Mouse (Mus musculus) liver, postnatal 0 days (tissue): ENCODE data around the gene Gmds. TPM values are rescaled to one million over a fixed set of nuclear protein-coding genes. Genes with fewer than 3 reads are reported as not detected.

ENCODE experiments used
- ATAC-seq: fragments of 200-750 bp; cut with Nextera tagmentation; 2 replicates; pipeline ENCODE4 v1.8.0; 2017; ENCODE audit warnings: mild to moderate bottlenecking, moderate library complexity
- DNase-seq: peaks from one replicate; pipeline ENCODE4 v3.0.0-alpha.2; 2016
- H3K27ac ChIP-seq: fragments of 300-500 bp; sonication (generic); 2 replicates; pipeline ENCODE4 v1.5.1; 2014; ENCODE audit warnings: antibody characterized with exemption, moderate library complexity, mild to moderate bottlenecking, low read depth
- H3K27me3 ChIP-seq: fragments of 300-500 bp; sonication (generic); 2 replicates; pipeline ENCODE4 v1.6.1; 2014; ENCODE audit warnings: low read length, control low read depth, mixed read lengths; ENCODE audit not compliant: insufficient read depth
- H3K36me3 ChIP-seq: fragments of 300-500 bp; sonication (generic); replicated peaks from 2 replicates; pipeline ENCODE4 v1.6.1; 2014; ENCODE audit warnings: mild to moderate bottlenecking, control low read depth, low read length, moderate library complexity, mixed read lengths; ENCODE audit not compliant: insufficient read depth
- H3K4me1 ChIP-seq: fragments of 300-500 bp; sonication (generic); 2 replicates; pipeline ENCODE4 v1.6.1; 2014; ENCODE audit warnings: antibody characterized with exemption, mild to moderate bottlenecking, control low read depth; ENCODE audit not compliant: insufficient read depth
- H3K4me2 ChIP-seq: fragments of 300-500 bp; sonication (generic); 2 replicates; pipeline ENCODE4 v1.6.1; 2014; ENCODE audit warnings: low read depth, mild to moderate bottlenecking, low read length, moderate library complexity, mixed read lengths
- H3K4me3 ChIP-seq: fragments of 300-500 bp; sonication (generic); 2 replicates; pipeline ENCODE4 v1.5.1; 2014; ENCODE audit warnings: low read depth, low read length
- H3K9ac ChIP-seq: fragments of 300-500 bp; sonication (generic); replicated peaks from 2 replicates; pipeline ENCODE4 v1.6.1; 2014; ENCODE audit warnings: mild to moderate bottlenecking, moderate library complexity
- H3K9me3 ChIP-seq: fragments of 300-500 bp; sonication (generic); 2 replicates; pipeline ENCODE4 v1.6.1; 2016; ENCODE audit warnings: mild to moderate bottlenecking, control low read depth, low read length, mixed read lengths
- CTCF ChIP-seq: sonication (generic); IDR thresholded peaks from 2 replicates; pipeline ENCODE4 v1.5.1; 2016; ENCODE audit warnings: antibody characterized with exemption, low read depth
- EP300 ChIP-seq: IDR thresholded peaks from 2 replicates; pipeline ENCODE4 v1.6.1; 2016; ENCODE audit warnings: antibody characterized with exemption, low read depth, mild to moderate bottlenecking
- WGBS: fragments of 180-500 bp; shearing (Covaris S2); extraction: QIAGEN DNeasy Blood & Tissue Kit; methylation state at CpG from one replicate; pipeline ENCODE4 v1.1.7; 2014; ENCODE audit not compliant: insufficient replicate concordance; 5-methylcytosine and 5-hydroxymethylcytosine counted together
- polyA plus RNA-seq: library from polyadenylated mRNA; unstranded; fragments of >200 nt; fragmentation: Nextera tagmentation; extraction: Ambion mirVana; gene quantifications from 2 replicates; pipeline ENCODE4 v1.2.1, GENCODE M21; 2015

The Gmds gene
- polyA plus RNA-seq, 1 experiment from 2014 or later = 4.9 TPM

DNA sequence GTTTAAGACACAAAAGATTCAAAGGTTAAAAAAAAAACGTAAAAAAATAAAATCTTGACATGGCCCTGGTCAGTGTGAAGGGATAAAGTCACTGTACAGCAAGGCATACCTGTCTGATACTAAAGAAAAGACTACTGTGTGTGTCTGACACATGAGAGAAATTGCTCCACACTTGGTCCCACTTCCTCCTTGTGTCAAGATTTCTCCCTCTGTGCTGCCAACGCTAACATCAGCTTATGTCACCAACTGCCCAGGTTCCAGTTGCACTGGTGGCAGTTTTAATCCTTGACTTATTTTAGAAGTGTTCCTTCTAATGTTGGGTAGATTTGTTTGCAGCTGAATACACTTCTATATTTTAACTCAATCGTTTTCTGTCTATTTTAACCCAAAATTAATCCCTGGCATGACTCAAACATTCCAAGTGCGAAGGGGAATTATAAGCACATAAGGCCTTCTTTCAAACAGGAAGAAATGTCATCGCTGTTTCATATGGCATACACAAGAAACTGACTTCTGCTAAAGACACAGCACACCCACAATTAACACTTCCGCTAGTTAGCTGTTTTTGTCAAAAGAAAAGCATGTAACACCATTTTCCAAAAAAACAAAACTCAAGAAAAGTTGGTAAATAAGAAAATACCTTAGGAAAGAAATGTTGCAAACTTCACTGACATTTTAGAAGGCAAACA, 110.5 kb downstream of the Gmds start:
- Histone ChIP-seq H3K27me3 (no peaks in the 10 kb centered on the region), H3K36me3 (no peaks in the 10 kb centered on the region), H3K9me3 (no peaks in the 10 kb centered on the region), H3K27ac (no peak overlapping the region), H3K4me3 (no peak overlapping the region), H3K9ac (no peak overlapping the region), H3K4me2 (no peak overlapping the region), H3K4me1 (peaks cover 3% of the 10 kb centered on the region; the same call in 1 of the 2 replicates)
- no peak for TF ChIP-seq CTCF
- no peak for TF ChIP-seq EP300
- DNase-seq (no peak), ATAC-seq (no peak)
- WGBS = 61% methylated on average over 6 of the region's 6 CpGs

DNA sequence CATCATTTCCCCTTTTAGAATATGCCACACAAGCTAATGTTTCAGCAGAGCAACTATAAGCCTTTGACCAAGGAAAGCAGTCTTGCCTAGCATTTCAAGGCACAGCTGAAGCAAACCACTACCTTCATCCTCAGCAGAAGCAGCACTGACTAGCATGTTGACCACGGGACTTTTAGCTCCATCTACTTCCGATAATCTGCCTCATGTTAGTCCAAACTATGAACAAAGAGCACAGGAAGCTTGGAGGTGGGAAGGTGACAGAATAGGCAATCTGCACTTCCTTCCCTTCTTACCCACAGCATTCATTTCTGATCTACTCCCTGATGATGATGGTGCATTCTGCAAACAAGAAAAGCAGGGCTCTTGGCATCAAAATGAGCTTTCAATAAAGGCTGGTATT, 120.9 kb downstream of the Gmds start:
- ATAC-seq (no peak), DNase-seq (no peak)
- Histone ChIP-seq H3K27ac (no peak overlapping the region), H3K27me3 (no peaks in the 10 kb centered on the region), H3K4me2 (no peak overlapping the region), H3K9ac (no peak overlapping the region), H3K36me3 (no peaks in the 10 kb centered on the region), H3K9me3 (no peaks in the 10 kb centered on the region), H3K4me3 (no peak overlapping the region), H3K4me1 (peaks cover 3% of the 10 kb centered on the region; the same call in 1 of the 2 replicates)
- TF ChIP-seq EP300 (no peak), CTCF (no peak)
- 19% methylated on average over 2 of the region's 2 CpGs for WGBS

DNA sequence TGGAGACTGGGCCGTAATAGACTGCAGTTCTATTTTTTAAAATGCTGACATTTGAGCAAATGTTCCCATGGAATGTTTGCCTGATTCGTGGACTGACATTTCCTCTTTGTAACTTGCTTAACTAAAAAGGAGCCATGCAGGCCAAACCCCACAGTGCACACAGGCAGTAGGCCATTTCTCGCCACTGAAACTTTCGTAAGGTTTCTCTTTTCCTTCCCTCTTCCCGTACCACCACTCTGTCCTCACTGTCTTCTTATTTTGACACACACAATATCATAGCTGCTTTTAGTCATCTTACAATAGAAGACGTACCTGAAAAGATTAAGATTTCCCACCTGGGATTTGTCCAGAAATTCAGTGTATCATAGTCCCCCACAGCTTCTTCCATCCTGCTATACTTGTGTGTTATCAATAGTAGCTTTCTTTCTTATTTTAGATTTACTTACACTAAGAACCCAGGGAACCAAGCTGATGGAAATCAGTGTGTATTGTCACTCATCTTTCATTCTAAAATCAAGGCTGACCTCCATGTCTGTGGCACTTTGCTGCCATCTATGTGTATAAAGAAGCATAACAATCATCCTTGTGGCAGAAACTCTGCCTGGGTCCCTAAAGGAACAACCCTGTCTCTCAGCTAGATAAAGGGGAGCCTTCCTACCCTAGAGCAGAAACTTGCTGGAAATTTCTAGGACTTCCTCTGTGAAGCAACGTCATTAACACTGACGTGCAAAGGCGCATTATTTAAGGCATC, 124.7 kb downstream of the Gmds start:
- no peak overlapping the region for H3K27ac ChIP-seq
- no peaks in the 10 kb centered on the region for H3K36me3 ChIP-seq
- peaks cover 3% of the 10 kb centered on the region; the same call in 1 of the 2 replicates for H3K4me1 ChIP-seq
- no peaks in the 10 kb centered on the region for H3K9me3 ChIP-seq
- no peak overlapping the region for H3K4me2 ChIP-seq
- no peaks in the 10 kb centered on the region for H3K27me3 ChIP-seq
- no peak for TF ChIP-seq EP300
- peak; percentile 77 for TF ChIP-seq CTCF
- no peak overlapping the region for H3K9ac ChIP-seq
- ATAC-seq = no peak
- 53% methylated on average over 9 of the region's 9 CpGs for WGBS
- no peak for DNase-seq
- H3K4me3 ChIP-seq = no peak overlapping the region

DNA sequence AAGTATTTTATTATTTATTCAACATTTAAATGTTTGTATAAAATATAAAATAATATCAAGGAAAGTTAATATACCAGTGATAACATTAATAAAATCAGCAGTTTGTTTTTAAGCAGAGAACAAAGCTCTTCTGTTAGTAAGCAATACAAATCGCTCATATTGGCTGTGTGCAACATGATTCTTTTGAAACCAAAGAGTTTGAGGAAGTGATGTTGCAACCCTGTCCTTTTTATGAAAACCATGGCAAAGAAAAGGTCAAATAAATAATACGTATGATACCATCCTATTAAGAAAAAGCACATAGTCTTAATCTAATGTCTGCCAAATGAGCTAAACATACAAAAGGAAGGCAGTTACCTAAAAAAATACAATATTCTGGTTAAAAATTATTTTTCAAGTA, 126.4 kb downstream of the Gmds start:
- ATAC-seq (no peak), DNase-seq (no peak)
- Histone ChIP-seq H3K9ac (no peak overlapping the region), H3K27ac (no peak overlapping the region), H3K4me3 (no peak overlapping the region), H3K36me3 (no peaks in the 10 kb centered on the region), H3K4me1 (no peaks in the 10 kb centered on the region), H3K27me3 (no peaks in the 10 kb centered on the region), H3K4me2 (no peak overlapping the region), H3K9me3 (no peaks in the 10 kb centered on the region)
- WGBS = 67% methylated on average over 2 of the region's 2 CpGs
- TF ChIP-seq CTCF = no peak
- no peak for TF ChIP-seq EP300

DNA sequence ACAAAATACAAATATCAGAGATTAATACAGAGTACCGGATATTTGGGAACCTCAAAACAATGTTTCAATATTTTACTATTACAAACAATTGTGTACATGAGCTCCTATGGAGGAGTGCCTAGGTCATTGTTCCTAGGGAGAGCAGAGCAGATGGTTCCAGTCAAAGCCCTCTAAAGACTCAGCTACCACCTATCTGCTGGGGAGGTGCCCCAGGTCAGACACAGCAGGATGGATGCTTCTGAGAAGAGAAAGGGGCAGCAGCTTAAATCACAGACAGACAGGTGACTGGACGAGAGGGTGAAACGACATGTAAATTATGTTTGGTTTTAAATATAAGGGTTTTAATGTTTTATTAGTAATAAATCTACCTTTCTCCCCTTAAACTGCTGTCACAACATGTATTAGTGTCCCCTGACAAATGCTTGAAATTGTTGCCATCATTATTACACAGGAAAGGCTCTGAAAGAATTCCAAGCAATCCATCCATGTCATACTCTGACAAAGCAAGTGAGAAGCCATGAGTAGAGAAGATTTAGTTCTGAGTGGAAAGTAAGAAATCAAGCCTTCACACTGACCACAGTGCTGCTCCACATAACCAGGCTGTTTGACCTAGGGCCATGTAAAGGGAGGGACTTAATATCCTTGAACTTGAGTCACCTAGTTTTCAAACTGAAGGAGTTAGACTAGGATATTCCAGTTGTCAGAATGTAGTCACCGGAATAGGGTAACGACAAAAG, 131.2 kb downstream of the Gmds start:
- Histone ChIP-seq H3K9ac (no peak overlapping the region), H3K4me2 (no peak overlapping the region), H3K4me1 (no peaks in the 10 kb centered on the region), H3K27ac (no peak overlapping the region), H3K27me3 (no peaks in the 10 kb centered on the region), H3K4me3 (no peak overlapping the region), H3K9me3 (no peaks in the 10 kb centered on the region), H3K36me3 (no peaks in the 10 kb centered on the region)
- TF ChIP-seq CTCF (no peak), EP300 (no peak)
- ATAC-seq (no peak), DNase-seq (no peak)
- 78% methylated on average over 5 of the region's 5 CpGs for WGBS

DNA sequence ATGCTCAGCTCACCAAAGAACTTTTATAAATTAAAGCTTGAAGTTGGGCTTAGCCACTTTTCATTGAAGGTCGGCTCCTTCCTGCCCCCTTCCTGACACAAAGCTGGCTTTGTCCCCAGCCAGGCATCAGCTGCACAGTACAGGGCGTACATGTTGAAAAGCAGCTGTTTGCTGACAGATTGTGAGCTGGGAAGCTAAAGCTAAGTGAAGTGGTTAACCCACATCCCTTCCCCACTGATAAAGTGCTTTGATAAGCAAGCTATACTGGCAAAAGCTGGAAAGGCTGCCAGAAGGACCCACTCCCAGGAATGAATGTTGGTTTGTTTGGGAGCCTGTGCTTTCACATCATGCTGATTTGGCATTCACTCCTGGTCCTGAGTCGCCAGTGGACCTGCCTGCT, 158.6 kb downstream of the Gmds start:
- TF ChIP-seq CTCF (no peak), EP300 (no peak)
- H3K4me2 ChIP-seq = no peak overlapping the region
- no peaks in the 10 kb centered on the region for H3K9me3 ChIP-seq
- no peaks in the 10 kb centered on the region for H3K36me3 ChIP-seq
- DNase-seq (no peak), ATAC-seq (0 out of 2 replicates have a peak, but pooled peaks have one; percentile 21)
- WGBS = 23% methylated on average over 3 of the region's 3 CpGs
- no peak overlapping the region for H3K9ac ChIP-seq
- no peaks in the 10 kb centered on the region for H3K4me1 ChIP-seq
- H3K27ac ChIP-seq = no peak overlapping the region
- no peak overlapping the region for H3K4me3 ChIP-seq
- no peaks in the 10 kb centered on the region for H3K27me3 ChIP-seq
